Mouse (Mus musculus) adrenal gland, postnatal 10 days (tissue): ENCODE data around the gene Olfr771. TPM values are rescaled to one million over a fixed set of nuclear protein-coding genes. Genes with fewer than 3 reads are reported as not detected.
"Not testable (repeated sequence)": the region's sequence is repeated elsewhere in the genome, so short reads cannot be mapped to it uniquely, and the experiment has no call there.

Experiments
- DNase-seq: peaks from one replicate; pipeline ENCODE4 v3.0.0; 2021; ENCODE audit warnings: mixed read lengths
- long read RNA-seq, 2 experiments: library from polyadenylated mRNA; stranded (forward); transcript quantifications; one replicate each; pipeline ENCODE4 v2.0.0; 2021
- total RNA-seq, 2 experiments: library from RNA; stranded (reverse); gene quantifications; 2 replicates each; pipeline ENCODE4 v1.2.3; 2021

Gene Olfr771
- not detected for total RNA-seq
- long read RNA-seq, experiment 1: 0 reads
- long read RNA-seq, experiment 2: 0 reads

DNA sequence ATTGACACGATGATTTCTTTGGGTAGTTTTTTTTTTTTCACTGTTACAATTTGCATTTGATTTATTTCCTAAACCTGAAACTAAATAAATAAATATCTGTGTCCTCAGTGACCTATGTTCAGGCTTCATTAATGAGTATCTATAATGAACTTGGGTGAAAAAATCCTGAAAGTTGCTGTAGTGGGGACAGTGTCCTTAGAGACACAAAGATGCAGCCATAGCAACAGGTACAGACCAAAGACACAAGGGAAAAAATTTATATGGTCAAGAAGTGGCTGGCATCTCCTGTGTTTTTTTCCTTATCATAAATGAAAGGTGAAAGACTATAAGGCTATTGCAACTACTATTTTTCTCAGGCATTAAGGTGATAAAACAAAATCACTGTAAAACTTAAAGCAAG, at the start of gene Olfr771:
Gene Olfr771, minus strand, starts transcription at position 101 of the 400 bp plus-strand sequence.
- no peak for DNase-seq

DNA sequence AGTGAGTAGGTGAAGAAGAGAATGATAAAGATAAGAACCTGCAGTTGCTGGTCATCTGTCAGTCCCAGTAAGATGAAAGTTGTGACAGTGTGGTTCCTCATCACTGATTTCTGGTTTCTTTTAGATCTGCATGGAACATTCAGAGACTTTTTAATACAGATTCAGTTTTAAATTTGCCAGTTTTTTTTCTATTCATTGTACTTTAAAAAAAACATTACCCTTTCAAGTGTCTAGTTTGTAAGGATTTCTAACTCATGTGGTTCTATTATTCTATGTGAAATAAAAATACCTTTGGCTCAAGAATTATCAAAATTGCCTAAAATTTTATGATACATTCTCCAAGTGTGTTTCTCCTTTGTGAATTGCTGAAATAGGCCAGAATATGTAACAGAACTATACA, 22.8 kb upstream of the Olfr771 start, which contains the start of gene Olfr773:
Gene Olfr773, minus strand, starts transcription at position 101 of the 400 bp plus-strand sequence.
- DNase-seq: not testable (repeated sequence)

- not testable (repeated sequence) for DNase-seq
These were observed 13.3 kb upstream of the Olfr771 start, which contains the start of gene Olfr772 for GRCm38 (mm10) chr10:129177821-129178220. TSS of gene Olfr772 (minus strand) at chr10:129177921.

DNA sequence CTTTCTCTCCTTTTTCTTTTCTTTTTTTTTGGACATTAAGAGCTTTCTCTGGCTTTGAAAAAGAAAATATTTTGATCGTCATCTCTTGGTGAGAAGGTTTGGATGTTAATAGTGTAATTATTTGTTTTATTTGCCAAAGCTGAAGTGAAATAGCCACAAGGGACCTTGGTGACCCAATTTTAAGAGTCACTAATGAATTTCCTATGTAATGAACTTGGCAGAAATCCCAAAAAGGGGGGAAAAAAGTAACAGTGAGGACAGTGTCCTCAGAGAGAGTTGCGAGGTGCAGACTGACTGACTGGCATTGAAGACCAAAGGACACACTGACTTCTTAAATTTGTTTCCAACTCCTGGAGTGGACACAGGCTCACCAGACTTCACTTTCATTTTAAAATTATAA, 25.7 kb downstream of the Olfr771 start, which contains the start of gene Olfr770:
Gene Olfr770, minus strand, starts transcription at position 101 of the 400 bp plus-strand sequence.
- no peak for DNase-seq

DNA sequence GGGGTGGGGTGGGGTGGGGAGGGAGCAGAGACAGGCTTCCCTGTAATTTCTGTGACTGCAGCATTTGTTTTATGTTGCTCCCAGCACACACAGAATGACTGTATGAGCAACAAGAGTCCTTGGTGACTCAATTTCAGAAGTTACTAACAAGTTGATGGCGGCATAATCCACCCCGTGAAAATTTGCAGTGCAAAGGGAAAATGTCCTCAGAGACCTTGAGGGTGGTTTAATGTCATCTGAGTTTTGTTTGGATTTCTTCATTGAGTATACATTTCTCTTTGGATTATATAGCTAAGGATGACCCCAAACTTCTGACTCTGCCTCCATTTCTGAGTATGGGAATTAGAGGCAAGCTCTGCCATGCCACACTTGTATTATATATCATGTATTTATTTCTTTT, 46.8 kb downstream of the Olfr771 start, which contains the start of gene Olfr769:
Gene Olfr769, minus strand, starts transcription at position 101 of the 400 bp plus-strand sequence.
- no peak for DNase-seq

GRCm38 (mm10) chr10:129115146-129115545, 49.4 kb downstream of the Olfr771 start:
- DNase-seq: no peak

Other genes with a start within 250 kb of the Olfr771 start
- 10 to 100 TPM; 16.4 to 22.8 TPM for gene Rdh5, start 241.9 kb downstream of the Olfr771 start, total RNA-seq
- 100 to 1,000 TPM; 216 to 240 TPM for gene Bloc1s1, start 240.7 kb downstream of the Olfr771 start, total RNA-seq
- 10 to 100 TPM; 24.4 to 36.7 TPM for gene Itga7, start 230.9 kb downstream of the Olfr771 start, total RNA-seq
- 10 to 100 TPM; 17.2 to 32.9 TPM for gene Mettl7b, start 203.8 kb downstream of the Olfr771 start, total RNA-seq
- gene Olfr9, start 175.3 kb downstream of the Olfr771 start, total RNA-seq: not detected
- not detected for gene Olfr763, start 154.0 kb downstream of the Olfr771 start, total RNA-seq
- gene Olfr764-ps1, start 124.9 kb downstream of the Olfr771 start, total RNA-seq: not detected
- not detected for gene Olfr765, start 114.8 kb downstream of the Olfr771 start, total RNA-seq
- gene Olfr766-ps1, start 95.8 kb downstream of the Olfr771 start, total RNA-seq: not detected
- gene Olfr767, start 81.8 kb downstream of the Olfr771 start, total RNA-seq: not detected
- not detected for gene Olfr768, start 65.4 kb downstream of the Olfr771 start, total RNA-seq
- not detected for gene Olfr769, start 46.9 kb downstream of the Olfr771 start, total RNA-seq
- not detected for gene Olfr770, start 25.8 kb downstream of the Olfr771 start, total RNA-seq
- not detected for gene Olfr772, start 13.2 kb upstream of the Olfr771 start, total RNA-seq
- gene Olfr773, start 22.7 kb upstream of the Olfr771 start, total RNA-seq: not detected
- not detected for gene Olfr774, start 71.5 kb upstream of the Olfr771 start, total RNA-seq
- not detected for gene Olfr775, start 83.7 kb upstream of the Olfr771 start, total RNA-seq
- not detected for gene Olfr776, start 94.4 kb upstream of the Olfr771 start, total RNA-seq
- not detected for gene Olfr777, start 106.7 kb upstream of the Olfr771 start, total RNA-seq
- not detected for gene Olfr780, start 153.4 kb upstream of the Olfr771 start, total RNA-seq
- not detected for gene Olfr781, start 164.1 kb upstream of the Olfr771 start, total RNA-seq
- gene Olfr782, start 184.1 kb upstream of the Olfr771 start, total RNA-seq: not detected
- under 1 TPM in 1 of 2 experiments, not detected in 1; 0.09 TPM for gene Olfr784, start 219.3 kb upstream of the Olfr771 start, total RNA-seq
- not detected for gene Olfr785, start 240.7 kb upstream of the Olfr771 start, total RNA-seq